Mouse (Mus musculus): ENCODE measurements around the gene Mafg. TPM values are rescaled to one million over a fixed set of nuclear protein-coding genes. Genes with fewer than 3 reads are reported as not detected.

Mafg gene
- polyA plus RNA-seq, 1 experiment from 2014 or later = 29.9 TPM

- H3K4me1 ChIP-seq (replicated peaks) = peaks cover 22% of the 10 kb centered on the region
- no peaks in the 10 kb centered on the region for H3K9me3 ChIP-seq
- H3K27ac ChIP-seq = peak overlapping the region; percentile 24; the same call in 1 of the 2 replicates
- peaks cover 13% of the 10 kb centered on the region for H3K27me3 ChIP-seq
- under 1% methylated on average over 18 of the region's 18 CpGs for WGBS
- H3K4me3 ChIP-seq (replicated peaks) = peak overlapping the region; percentile 42
- ATAC-seq (ENCODE audit: insufficient number of reproducible peaks, insufficient read depth, low FRiP score, low TSS enrichment, low read depth) = peak; percentile 58
- peak overlapping the region; percentile 61 for H3K9ac ChIP-seq (replicated peaks)
- H3K36me3 ChIP-seq = no peaks in the 10 kb centered on the region
- H3K4me2 ChIP-seq = peak overlapping the region; percentile 78
These were observed 9.7 kb upstream of the Mafg start for GRCm38 (mm10) chr11:120642939-120643600.

GRCm38 (mm10) chr11:120641869-120642268 lies 8.5 kb upstream of the Mafg start:
- Histone ChIP-seq H3K9ac (replicated peaks) (no peak overlapping the region; the same call in 1 of the 2 replicates), H3K4me1 (replicated peaks) (peaks cover 14% of the 10 kb centered on the region), H3K27me3 (peaks cover under 1% of the 10 kb centered on the region; the same call in 1 of the 2 replicates), H3K4me3 (replicated peaks) (no peak overlapping the region), H3K27ac (no peak overlapping the region), H3K9me3 (no peaks in the 10 kb centered on the region), H3K36me3 (no peaks in the 10 kb centered on the region), H3K4me2 (peak overlapping the region; percentile 78; the same call in 1 of the 2 replicates)
- no peak for ATAC-seq (ENCODE audit: insufficient number of reproducible peaks, insufficient read depth, low FRiP score, low TSS enrichment, low read depth)
- WGBS = 79% methylated on average over 8 of the region's 8 CpGs

GRCm38 (mm10) chr11:120641255-120641654 lies 7.9 kb upstream of the Mafg start:
- ATAC-seq (ENCODE audit: insufficient number of reproducible peaks, insufficient read depth, low FRiP score, low TSS enrichment, low read depth) = no peak
- peak overlapping the region; percentile 27; the same call in 1 of the 2 replicates for H3K9ac ChIP-seq (replicated peaks)

GRCm38 (mm10) chr11:120634810-120635209 lies 1.4 kb upstream of the Mafg start:
- Histone ChIP-seq H3K36me3 (peaks cover under 1% of the 10 kb centered on the region; the same call in 1 of the 2 replicates), H3K9me3 (no peaks in the 10 kb centered on the region), H3K4me2 (no peak overlapping the region), H3K9ac (replicated peaks) (no peak overlapping the region), H3K27ac (no peak overlapping the region), H3K4me3 (replicated peaks) (no peak overlapping the region), H3K27me3 (no peaks in the 10 kb centered on the region), H3K4me1 (replicated peaks) (peaks cover 26% of the 10 kb centered on the region)
- no peak for ATAC-seq (ENCODE audit: insufficient number of reproducible peaks, insufficient read depth, low FRiP score, low TSS enrichment, low read depth)
- 85% methylated on average over 5 of the region's 5 CpGs for WGBS

More at GRCm38 (mm10) chr11:120641255-120641654, 7.9 kb upstream of the Mafg start:
- Histone ChIP-seq H3K27ac (no peak overlapping the region), H3K4me3 (replicated peaks) (0 out of 2 replicates have a peak overlapping the region, but pooled peaks have one; percentile 2), H3K27me3 (no peaks in the 10 kb centered on the region; the same call in 1 of the 2 replicates), H3K9me3 (no peaks in the 10 kb centered on the region), H3K4me1 (replicated peaks) (peaks cover 14% of the 10 kb centered on the region), H3K36me3 (no peaks in the 10 kb centered on the region), H3K4me2 (peak overlapping the region; percentile 4; the same call in 1 of the 2 replicates)
- 44% methylated on average over 9 of the region's 9 CpGs for WGBS

- 1% methylated on average over 114 of the region's 116 CpGs for WGBS
- Histone ChIP-seq H3K9ac (replicated peaks) (peak overlapping the region; percentile 88), H3K4me2 (peak overlapping the region; percentile 92), H3K4me1 (replicated peaks) (peaks cover 28% of the 10 kb centered on the region), H3K27me3 (no peaks in the 10 kb centered on the region), H3K9me3 (no peaks in the 10 kb centered on the region), H3K27ac (peak overlapping the region; percentile 87), H3K36me3 (peaks cover 16% of the 10 kb centered on the region), H3K4me3 (replicated peaks) (peak overlapping the region; percentile 97)
- peak; percentile 78 for ATAC-seq (ENCODE audit: insufficient number of reproducible peaks, insufficient read depth, low FRiP score, low TSS enrichment, low read depth)
These were observed 561 bp downstream of the Mafg start for GRCm38 (mm10) chr11:120632559-120633519.

GRCm38 (mm10) chr11:120631726-120632448 lies 1.5 kb downstream of the Mafg start:
- H3K4me2 ChIP-seq = peak overlapping the region; percentile 92
- peak overlapping the region; percentile 97 for H3K4me3 ChIP-seq (replicated peaks)
- no peaks in the 10 kb centered on the region for H3K9me3 ChIP-seq
- peak overlapping the region; percentile 88 for H3K9ac ChIP-seq (replicated peaks)
- peaks cover 28% of the 10 kb centered on the region for H3K4me1 ChIP-seq (replicated peaks)
- no peak for ATAC-seq (ENCODE audit: insufficient number of reproducible peaks, insufficient read depth, low FRiP score, low TSS enrichment, low read depth)
- no peaks in the 10 kb centered on the region for H3K27me3 ChIP-seq
- peaks cover 25% of the 10 kb centered on the region for H3K36me3 ChIP-seq
- 56% methylated on average over 4 of the region's 4 CpGs for WGBS
- H3K27ac ChIP-seq = peak overlapping the region; percentile 87

DNA sequence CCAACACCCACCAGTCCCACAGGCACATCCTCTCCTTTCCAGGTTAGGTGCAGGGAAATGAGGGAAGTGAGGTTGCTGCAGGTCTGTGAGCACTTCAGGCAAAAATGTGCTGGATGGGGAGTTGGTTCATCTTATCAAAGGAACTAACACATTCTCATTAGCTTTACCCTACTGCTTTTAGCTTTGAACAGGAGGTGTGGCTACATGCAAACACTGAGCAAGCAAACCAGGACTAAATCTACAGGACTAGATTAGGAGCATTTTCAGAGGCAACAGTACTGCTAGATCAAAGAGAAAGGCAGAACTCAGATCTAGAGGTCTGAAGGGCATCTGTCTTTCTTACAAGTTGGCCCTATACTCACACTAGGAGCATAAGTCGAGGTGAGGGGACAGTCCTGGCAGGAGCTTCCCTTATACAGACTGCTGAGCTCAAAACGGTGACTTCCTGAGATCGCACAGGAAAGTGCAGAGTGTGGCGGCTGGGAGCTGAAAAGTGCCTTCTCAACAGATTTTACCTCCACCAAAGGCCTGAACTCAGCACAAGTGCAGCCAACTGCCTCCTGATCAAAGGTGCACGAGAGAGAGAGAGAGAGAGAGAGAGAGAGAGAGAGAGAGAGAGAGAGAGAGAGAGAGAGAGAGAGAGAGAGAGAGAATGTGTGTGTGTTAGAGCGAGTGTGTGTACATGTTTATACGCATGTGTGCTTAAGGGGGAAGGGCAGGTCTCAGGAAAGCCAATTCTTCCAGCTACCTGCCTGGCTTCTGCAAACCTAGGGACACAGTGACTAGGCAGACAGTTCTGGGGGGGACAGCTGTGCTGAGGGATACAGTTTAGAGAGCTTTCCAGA lies 2.3 kb downstream of the Mafg start:
- Histone ChIP-seq H3K9me3 (no peaks in the 10 kb centered on the region), H3K4me2 (peak overlapping the region; percentile 92), H3K27me3 (no peaks in the 10 kb centered on the region), H3K36me3 (peaks cover 31% of the 10 kb centered on the region), H3K4me1 (replicated peaks) (peaks cover 28% of the 10 kb centered on the region), H3K4me3 (replicated peaks) (peak overlapping the region; percentile 97; the same call in 1 of the 2 replicates), H3K27ac (0 out of 2 replicates have a peak overlapping the region, but pooled peaks have one; percentile 87), H3K9ac (replicated peaks) (peak overlapping the region; percentile 48; the same call in 1 of the 2 replicates)
- WGBS = 48% methylated on average over 7 of the region's 7 CpGs
- ATAC-seq (ENCODE audit: insufficient number of reproducible peaks, insufficient read depth, low FRiP score, low TSS enrichment, low read depth) = no peak

GRCm38 (mm10) chr11:120630401-120630871 lies 3.0 kb downstream of the Mafg start:
- peak overlapping the region; percentile 6; the same call in 1 of the 2 replicates for H3K4me2 ChIP-seq
- 66% methylated on average over 5 of the region's 5 CpGs for WGBS
- H3K9ac ChIP-seq (replicated peaks) = peak overlapping the region; percentile 48; the same call in 1 of the 2 replicates
- H3K9me3 ChIP-seq = no peaks in the 10 kb centered on the region
- peaks cover 34% of the 10 kb centered on the region for H3K36me3 ChIP-seq
- no peak for ATAC-seq (ENCODE audit: insufficient number of reproducible peaks, insufficient read depth, low FRiP score, low TSS enrichment, low read depth)
- H3K4me1 ChIP-seq (replicated peaks) = peaks cover 30% of the 10 kb centered on the region
- no peak overlapping the region for H3K4me3 ChIP-seq (replicated peaks)
- H3K27me3 ChIP-seq = no peaks in the 10 kb centered on the region
- H3K27ac ChIP-seq = no peak overlapping the region; the same call in 1 of the 2 replicates

DNA sequence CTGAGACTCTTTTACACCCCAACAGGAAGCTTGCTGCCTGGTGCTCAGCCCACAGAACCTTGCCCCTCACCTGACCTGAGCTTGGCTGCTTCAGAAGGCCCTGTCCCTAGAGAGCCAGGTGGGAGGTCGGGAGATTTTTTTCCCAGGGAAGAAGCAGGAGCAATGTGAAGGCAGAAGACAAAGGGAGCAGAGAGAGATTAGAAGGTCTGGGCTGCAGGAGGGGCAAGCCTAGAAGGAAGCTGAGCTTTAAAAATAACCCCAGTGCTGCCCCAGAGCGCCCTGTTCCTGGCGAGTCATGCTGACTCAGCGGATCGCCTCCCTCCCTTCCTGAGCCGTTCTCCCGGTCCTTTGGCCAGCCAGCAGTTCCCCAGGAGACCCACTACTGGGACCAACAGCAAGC lies 3.5 kb downstream of the Mafg start:
- peaks cover 34% of the 10 kb centered on the region for H3K4me1 ChIP-seq (replicated peaks)
- WGBS = 54% methylated on average over 7 of the region's 7 CpGs
- no peaks in the 10 kb centered on the region for H3K27me3 ChIP-seq
- peaks cover 34% of the 10 kb centered on the region for H3K36me3 ChIP-seq
- no peak overlapping the region for H3K4me3 ChIP-seq (replicated peaks)
- peak overlapping the region; percentile 23; the same call in 1 of the 2 replicates for H3K27ac ChIP-seq
- peak overlapping the region; percentile 6; the same call in 1 of the 2 replicates for H3K4me2 ChIP-seq
- H3K9me3 ChIP-seq = no peaks in the 10 kb centered on the region
- H3K9ac ChIP-seq (replicated peaks) = peak overlapping the region; percentile 48; the same call in 1 of the 2 replicates
- ATAC-seq (ENCODE audit: insufficient number of reproducible peaks, insufficient read depth, low FRiP score, low TSS enrichment, low read depth) = no peak

All from limb, embryonic 12.5 days (tissue).